Mouse (Mus musculus) left cerebral cortex, adult 2 months (tissue): Measurements from ENCODE around the gene Sorl1. TPM values are rescaled to one million over a fixed set of nuclear protein-coding genes. Genes with fewer than 3 reads are reported as not detected.

Experiments used
- DNase-seq, 2 experiments: peaks; one replicate each; pipeline ENCODE4 v3.0.0; 2021 to 2022; ENCODE audit warnings: low spot score in 2 of 2, mixed read lengths in 1 of 2; ENCODE audit errors: extremely low spot score in 1 of 2
- H3K27ac ChIP-seq: fragments of 200-600 bp; 2 replicates; pipeline ENCODE4 v1.8.1; 2022
- H3K4me3 ChIP-seq: fragments of 200-600 bp; 2 replicates; pipeline ENCODE4 v1.8.1; 2022
- CTCF ChIP-seq: fragments of 200-600 bp; IDR thresholded peaks from 2 replicates; pipeline ENCODE4 v1.8.1; 2022; ENCODE audit warnings: antibody characterized with exemption, mild to moderate bottlenecking, moderate library complexity
- intact Hi-C: fragments of 180-260 bp; cut with DNase I; formaldehyde crosslinking; loops from one replicate; pipeline ENCODE4 v1.15.1; 2025
- total RNA-seq, 2 experiments: library from RNA; stranded (reverse); gene quantifications; 2 replicates each; pipeline ENCODE4 v1.2.3; 2021

Sorl1 gene
- total RNA-seq, 2 experiments from 2014 or later: 238 to 239 TPM

DNA sequence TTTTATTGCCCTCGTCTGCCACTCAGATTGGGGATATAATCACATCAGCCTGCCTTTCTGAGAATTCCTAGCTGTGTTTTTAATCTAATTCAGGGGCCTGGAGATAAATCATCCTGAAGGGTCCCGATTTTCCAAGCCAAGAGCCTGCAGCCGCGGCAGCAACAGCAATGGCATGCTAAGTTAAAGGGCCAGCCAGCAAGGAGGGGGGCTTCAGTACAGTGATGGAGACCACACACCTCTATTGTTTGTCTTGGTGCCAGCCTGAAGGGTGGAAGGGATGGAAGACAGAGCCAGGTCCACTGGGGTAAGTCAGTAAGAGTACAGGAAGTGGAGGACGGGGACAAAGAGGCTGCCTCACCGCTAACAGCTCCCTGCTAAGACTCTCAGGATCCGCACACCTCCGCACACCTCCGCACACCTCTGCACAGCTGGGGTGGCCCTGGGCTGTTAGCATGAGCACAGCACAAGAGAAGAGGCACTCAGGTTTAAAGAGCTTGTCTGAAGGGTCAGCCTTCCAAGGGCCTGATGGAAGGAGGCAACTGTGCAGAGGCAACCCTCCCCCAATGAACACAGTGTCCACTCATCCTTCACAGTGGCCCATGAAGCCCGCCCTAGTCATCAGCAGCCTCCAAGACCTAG lies 7.6 kb downstream of the Sorl1 start:
- no peak overlapping the region for H3K4me3 ChIP-seq
- intact Hi-C loops: no loop called here
- no peak for TF ChIP-seq CTCF
- no peak for DNase-seq
- H3K27ac ChIP-seq: no peak overlapping the region

DNA sequence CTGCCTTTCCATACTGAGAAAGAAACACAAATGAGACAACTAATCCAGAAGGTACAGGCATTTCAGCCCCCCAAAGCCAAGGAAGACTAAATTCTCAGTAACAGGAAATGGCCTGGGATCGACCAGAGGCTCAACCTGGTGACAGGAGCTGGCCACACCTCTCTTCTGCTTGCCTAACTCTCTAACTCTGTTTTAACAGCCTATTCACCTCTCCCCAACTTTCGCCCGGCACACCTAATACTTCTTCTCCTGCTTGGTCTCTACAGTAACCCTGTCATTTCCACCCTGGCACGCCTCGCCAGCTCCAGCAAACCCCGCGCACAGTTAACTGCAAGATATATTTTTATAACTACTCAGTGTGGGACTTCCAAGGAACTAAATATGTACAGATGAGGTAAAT lies 9.0 kb downstream of the Sorl1 start:
- DNase-seq: no peak
- Histone ChIP-seq H3K27ac (peak overlapping the region; percentile 6; the same call in 1 of the 2 replicates), H3K4me3 (no peak overlapping the region)
- intact Hi-C loops: no loop called here
- TF ChIP-seq CTCF: no peak

DNA sequence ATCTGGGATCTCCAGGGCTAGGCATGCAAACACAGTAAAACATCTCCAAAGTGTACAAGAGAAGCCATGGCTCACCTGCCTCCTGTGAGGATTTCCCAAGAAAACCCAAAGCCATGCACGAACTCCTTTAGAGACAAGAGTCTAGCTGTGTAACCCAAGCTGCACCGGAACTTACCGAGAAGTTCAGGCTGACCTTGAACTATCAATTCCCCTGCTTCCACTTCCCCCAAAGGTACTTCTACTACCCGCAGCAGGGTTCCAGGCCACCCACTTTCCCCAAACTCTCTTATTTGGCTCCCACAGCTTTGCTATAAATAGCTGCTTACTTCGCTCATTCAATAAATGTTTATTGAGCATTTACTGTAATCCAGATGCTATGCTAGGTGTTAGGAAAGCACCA lies 10.8 kb downstream of the Sorl1 start:
- no peak for TF ChIP-seq CTCF
- Histone ChIP-seq H3K27ac (no peak overlapping the region), H3K4me3 (no peak overlapping the region)
- intact Hi-C loops: no loop called here
- no peak for DNase-seq

DNA sequence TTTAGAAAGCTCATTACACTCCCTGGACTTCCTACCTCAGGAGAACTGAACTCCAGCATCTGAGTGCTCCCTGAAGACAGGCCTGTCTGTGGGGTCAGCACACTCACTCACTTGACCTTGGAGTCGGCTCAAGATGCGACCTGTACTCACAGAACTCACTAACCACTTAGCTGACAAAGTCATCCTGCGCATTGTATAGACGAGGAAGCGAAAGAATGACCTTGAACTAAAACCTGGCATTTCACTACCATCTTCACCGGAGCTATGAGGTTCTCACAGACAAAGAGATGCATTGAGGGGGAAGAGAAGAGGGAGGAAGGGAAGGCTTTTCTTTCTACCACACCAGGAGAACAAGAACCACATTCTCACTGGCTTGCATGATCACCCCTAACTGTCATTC lies 11.4 kb downstream of the Sorl1 start:
- Histone ChIP-seq H3K27ac (no peak overlapping the region; the same call in 1 of the 2 replicates), H3K4me3 (no peak overlapping the region)
- intact Hi-C loops: no loop called here
- DNase-seq: no peak
- no peak for TF ChIP-seq CTCF

DNA sequence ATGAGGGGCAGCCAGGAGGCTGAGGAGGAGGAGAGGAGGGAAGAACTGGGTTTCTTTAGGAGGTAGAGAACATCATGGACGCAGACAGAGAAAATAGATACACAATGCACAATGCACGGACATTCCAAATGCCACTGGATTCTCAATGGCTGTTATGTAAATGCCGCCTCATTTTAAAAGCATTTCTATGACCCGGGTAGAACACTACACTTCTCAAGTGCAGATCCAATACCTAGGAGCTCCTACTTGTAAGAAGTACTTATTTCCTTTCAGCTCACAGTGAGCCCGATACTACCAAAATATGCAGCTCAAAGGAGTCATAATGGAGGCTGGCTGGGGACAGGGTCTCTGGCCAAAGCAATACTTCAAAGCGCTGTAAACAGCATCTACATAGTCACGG lies 12.8 kb downstream of the Sorl1 start:
- intact Hi-C loops: loop anchor here (2.0 kb wide), 1 partner anchor 56 kb away; no protein-coding TSS in a partner anchor
- Histone ChIP-seq H3K27ac (peak overlapping the region; percentile 76), H3K4me3 (no peak overlapping the region)
- TF ChIP-seq CTCF: no peak
- no peak for DNase-seq

DNA sequence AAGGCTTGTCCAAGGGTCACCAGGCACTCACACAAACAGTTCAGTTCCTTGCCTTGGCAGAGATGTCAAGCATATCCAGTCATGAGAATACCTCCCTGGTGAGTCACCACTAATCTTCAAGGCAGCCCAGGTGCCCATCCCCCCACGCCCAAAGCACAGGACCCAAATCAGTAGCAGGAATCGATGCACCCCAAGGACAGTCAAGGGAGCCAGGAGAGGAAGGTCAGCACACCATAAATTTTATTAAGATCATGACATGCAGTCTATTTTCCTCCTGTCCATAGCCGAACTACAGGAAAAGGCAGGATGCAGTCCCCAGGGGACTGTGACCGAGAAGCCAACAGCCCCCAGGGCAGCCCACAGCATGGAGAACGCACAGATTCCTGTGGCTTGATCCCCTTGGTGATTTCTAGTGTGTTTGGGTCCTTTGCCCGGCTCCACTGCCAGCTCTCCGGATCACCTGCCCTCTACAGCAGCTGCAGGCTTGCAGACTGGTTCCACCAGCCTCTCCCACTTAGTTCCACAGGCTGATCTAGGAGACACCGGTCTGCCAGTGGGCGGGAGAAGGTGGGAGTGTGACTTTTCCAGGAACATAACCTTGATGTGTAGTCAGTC lies 14.2 kb downstream of the Sorl1 start:
- intact Hi-C loops: loop anchor here (2.0 kb wide), 1 partner anchor 55 kb away; no protein-coding TSS in a partner anchor
- DNase-seq: peak; percentile 50 to 59
- TF ChIP-seq CTCF: no peak
- H3K27ac ChIP-seq: peak overlapping the region; percentile 81
- H3K4me3 ChIP-seq: no peak overlapping the region

DNA sequence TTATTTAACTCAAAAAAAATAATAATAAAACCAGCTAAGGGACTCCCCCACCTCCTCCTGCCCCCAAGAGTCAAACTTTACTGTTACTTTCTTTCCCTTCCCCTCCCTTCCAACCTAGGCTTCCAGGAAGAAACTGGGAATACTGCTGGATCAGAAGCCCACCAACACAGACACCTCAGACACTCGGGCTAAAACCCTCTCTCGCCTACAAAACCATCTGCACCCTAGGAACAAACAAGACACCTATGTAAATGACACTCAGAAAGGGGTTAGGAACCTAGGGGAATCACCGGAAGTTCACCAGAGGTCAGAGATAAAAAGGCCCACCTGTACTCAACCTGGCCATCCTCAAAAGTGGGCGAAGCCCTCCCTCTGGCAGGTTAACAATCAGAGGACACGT lies 15.0 kb downstream of the Sorl1 start:
- Histone ChIP-seq H3K4me3 (no peak overlapping the region), H3K27ac (peak overlapping the region; percentile 81)
- intact Hi-C loops: no loop called here
- TF ChIP-seq CTCF: no peak
- no peak for DNase-seq

DNA sequence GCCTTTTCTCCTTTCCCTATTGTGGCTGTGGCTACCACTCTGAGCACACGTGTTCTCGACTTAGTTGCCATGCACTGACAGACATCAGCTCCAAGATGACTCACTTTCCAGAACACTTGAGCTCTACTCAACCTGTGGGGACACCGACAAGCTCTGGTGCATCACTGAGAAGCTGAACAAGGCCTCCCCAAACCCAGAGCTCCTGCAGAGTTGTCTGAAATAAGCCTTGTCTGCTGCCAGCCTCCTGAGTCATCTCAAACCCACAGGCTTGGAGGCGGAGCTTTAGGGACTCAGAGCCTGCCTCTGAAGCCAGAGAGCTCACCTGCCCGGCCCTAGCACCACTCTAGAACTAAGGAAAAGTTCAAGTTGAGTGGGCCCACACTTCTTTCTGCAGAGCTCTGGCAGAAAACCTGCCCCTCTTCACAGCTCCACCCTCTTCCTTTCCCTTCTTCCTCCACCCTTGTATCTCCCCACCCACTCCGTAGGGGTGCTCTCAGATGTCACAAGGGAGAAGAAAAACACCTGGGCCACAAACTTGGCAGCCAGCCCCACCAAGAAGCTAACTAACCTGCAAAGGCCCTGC lies 15.6 kb downstream of the Sorl1 start:
- intact Hi-C loops: no loop called here
- H3K27ac ChIP-seq: peak overlapping the region; percentile 66

DNA sequence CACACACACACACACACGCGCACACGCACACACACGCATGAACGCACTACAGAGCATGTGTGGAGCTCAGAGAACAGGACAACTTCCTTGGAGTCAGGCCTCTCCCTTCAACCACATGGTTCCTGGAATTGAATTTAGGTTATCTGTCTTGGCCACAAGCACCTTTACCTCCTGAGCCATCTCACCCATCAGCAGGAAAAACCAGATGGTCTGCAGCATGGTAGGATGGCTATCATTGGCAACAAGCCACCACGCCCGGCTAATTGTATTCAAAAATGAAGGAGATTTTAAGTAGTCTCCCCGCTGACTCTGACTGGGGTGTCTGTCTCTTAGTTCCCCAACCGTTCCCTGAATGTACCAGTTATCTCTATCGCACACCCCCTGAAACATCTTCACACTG lies 17.0 kb downstream of the Sorl1 start:
- intact Hi-C loops: no loop called here
- no peak for DNase-seq
- no peak overlapping the region for H3K4me3 ChIP-seq
- peak overlapping the region; percentile 66; the same call in 1 of the 2 replicates for H3K27ac ChIP-seq
- no peak for TF ChIP-seq CTCF

More for the DNA sequence above, 15.6 kb downstream of the Sorl1 start:
- no peak overlapping the region for H3K4me3 ChIP-seq
- no peak for TF ChIP-seq CTCF
- peak; percentile 60 to 68 for DNase-seq

DNA sequence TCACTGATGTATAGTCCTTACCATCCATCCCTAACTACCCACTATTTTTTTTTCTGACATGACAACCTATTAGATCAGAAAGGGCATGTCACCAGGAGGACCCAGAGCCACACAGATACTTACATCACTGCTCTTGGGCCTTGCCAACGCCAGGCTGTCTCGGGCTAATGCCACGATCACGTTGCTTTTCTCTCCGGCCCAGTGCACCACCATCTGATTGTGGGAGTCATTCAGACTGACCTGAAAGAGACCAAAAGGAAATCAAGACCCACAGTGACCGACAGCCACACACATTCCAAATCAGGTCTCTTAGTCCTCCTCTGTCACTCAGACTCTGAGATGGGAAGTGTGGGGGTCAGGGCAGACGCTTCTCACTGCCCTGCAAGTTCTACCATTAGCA lies 17.8 kb downstream of the Sorl1 start:
- no peak for TF ChIP-seq CTCF
- Histone ChIP-seq H3K4me3 (no peak overlapping the region), H3K27ac (no peak overlapping the region)
- no peak for DNase-seq
- intact Hi-C loops: no loop called here

DNA sequence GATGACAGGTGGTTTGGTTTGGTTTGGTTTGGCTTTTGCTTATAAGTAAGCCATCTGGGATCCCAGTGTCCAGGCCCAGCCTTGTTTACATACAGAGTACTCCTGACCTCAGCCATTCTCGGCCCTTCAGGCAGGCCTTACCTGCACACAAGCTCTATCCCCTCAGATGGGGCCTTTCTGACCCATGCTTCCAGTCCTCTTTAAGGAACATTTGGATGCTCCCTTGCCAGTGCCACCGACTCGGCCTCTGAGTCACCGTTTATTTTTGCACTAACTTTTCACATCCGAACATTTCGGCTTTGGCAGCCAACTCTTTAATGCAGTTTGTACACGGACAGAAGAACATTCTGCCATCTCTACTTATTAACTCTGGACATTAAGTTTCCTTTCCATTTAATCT lies 20.6 kb downstream of the Sorl1 start:
- no peak overlapping the region for H3K27ac ChIP-seq

DNA sequence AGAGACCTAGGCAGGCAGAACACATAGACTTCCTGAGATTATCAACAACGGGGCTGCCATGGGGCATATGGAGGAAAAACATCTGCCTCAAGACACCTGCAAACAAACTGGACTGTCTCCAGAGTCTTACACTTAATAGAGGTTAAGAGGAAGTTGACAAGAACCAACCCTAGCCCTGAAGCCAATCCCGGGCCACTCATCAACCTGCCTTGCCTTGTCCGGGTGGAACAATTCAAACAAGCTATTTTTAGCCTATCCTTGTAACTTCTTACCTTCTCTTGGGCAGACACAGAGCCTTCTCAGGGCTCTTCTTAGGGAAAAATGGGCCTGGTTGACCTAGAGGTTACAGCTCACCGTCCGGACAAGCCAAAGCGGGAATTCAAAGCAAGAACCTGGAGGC lies 22.1 kb downstream of the Sorl1 start:
- no peak overlapping the region for H3K4me3 ChIP-seq
- TF ChIP-seq CTCF: no peak
- H3K27ac ChIP-seq: peak overlapping the region; percentile 76
- intact Hi-C loops: no loop called here
- DNase-seq: no peak

More for the DNA sequence above, 20.6 kb downstream of the Sorl1 start:
- TF ChIP-seq CTCF: no peak
- no peak for DNase-seq
- no peak overlapping the region for H3K4me3 ChIP-seq
- intact Hi-C loops: no loop called here
